Mouse (Mus musculus) liver, embryonic 14.5 days (tissue): ENCODE measurements at regions not wholly inside any gene's neighbourhood (a gene's known extent, or its start where the extent isn't known, plus 50 kb on each side); places are given as distances from the start of the nearest gene placed in this dataset.

Experiments used
- ATAC-seq: fragments of 200-750 bp; cut with Nextera tagmentation; 2 replicates; pipeline ENCODE4 v1.8.0; 2017; ENCODE audit warnings: moderate number of reproducible peaks, mild to moderate bottlenecking, moderate library complexity; ENCODE audit not compliant: insufficient read depth
- DNase-seq, 3 experiments: peaks; one replicate each; pipeline ENCODE4 v3.0.0-alpha.2; 2012 to 2013; ENCODE audit warnings: low read depth in 3 of 3, low spot score in 3 of 3
- H3K27ac ChIP-seq: fragments of 300-500 bp; sonication (generic); 2 replicates; pipeline ENCODE4 v1.5.1; 2014; ENCODE audit warnings: moderate library complexity, mild to moderate bottlenecking, control low read depth, inconsistent platforms
- H3K27me3 ChIP-seq: fragments of 300-500 bp; sonication (generic); 2 replicates; pipeline ENCODE4 v1.6.1; 2014; ENCODE audit warnings: mild to moderate bottlenecking, low read length, moderate library complexity; ENCODE audit not compliant: control insufficient read depth, insufficient read depth
- H3K36me3 ChIP-seq: fragments of 300-500 bp; sonication (generic); replicated peaks from 2 replicates; pipeline ENCODE4 v1.6.1; 2014; ENCODE audit warnings: low read depth; ENCODE audit not compliant: control insufficient read depth, insufficient read depth
- H3K4me1 ChIP-seq, 2 experiments: fragments of 200-500 bp in 1 of 2; fragments of 300-500 bp in 1 of 2; sonication (generic) in 1 of 2; replicated peaks; 2 replicates each; pipeline ENCODE4 v1.6.1; 2012 to 2014; ENCODE audit warnings: antibody characterized with exemption in 1 of 2, inconsistent platforms in 1 of 2, low read length in 1 of 2; ENCODE audit not compliant: control insufficient read depth in 2 of 2, insufficient read depth in 2 of 2
- H3K4me2 ChIP-seq: fragments of 300-500 bp; sonication (generic); 2 replicates; pipeline ENCODE4 v1.6.1; 2014; ENCODE audit warnings: low read depth, mild to moderate bottlenecking, control low read depth, moderate library complexity
- H3K4me3 ChIP-seq, 2 experiments: fragments of 200-500 bp in 1 of 2; fragments of 300-500 bp in 1 of 2; sonication (generic) in 1 of 2; 2 replicates each; pipeline ENCODE4 v1.5.1; 2012 to 2014; ENCODE audit warnings: low read depth in 2 of 2, low read length in 2 of 2, mild to moderate bottlenecking in 2 of 2, control low read depth in 1 of 2, inconsistent platforms in 1 of 2, moderate library complexity in 1 of 2; ENCODE audit not compliant: insufficient read depth in 1 of 2
- H3K9ac ChIP-seq: fragments of 300-500 bp; sonication (generic); replicated peaks from 2 replicates; pipeline ENCODE4 v1.6.1; 2014; ENCODE audit warnings: mild to moderate bottlenecking, control low read depth, moderate library complexity
- H3K9me3 ChIP-seq: fragments of 300-500 bp; sonication (generic); 2 replicates; pipeline ENCODE4 v1.6.1; 2016; ENCODE audit warnings: low read length, mixed read lengths; ENCODE audit not compliant: control insufficient read depth
- CTCF ChIP-seq: IDR thresholded peaks from 2 replicates; pipeline ENCODE4 v1.5.1; 2016; ENCODE audit warnings: antibody characterized with exemption, low read depth, control low read depth
- EP300 ChIP-seq: IDR thresholded peaks from 2 replicates; pipeline ENCODE4 v1.6.1; 2016; ENCODE audit warnings: antibody characterized with exemption, low read depth
- WGBS: fragments of 180-500 bp; shearing (Covaris S2); extraction: QIAGEN DNeasy Blood & Tissue Kit; methylation state at CpG from one replicate; pipeline ENCODE4 v1.1.7; 2014; ENCODE audit not compliant: insufficient replicate concordance; 5-methylcytosine and 5-hydroxymethylcytosine counted together

GRCm38 (mm10) chr11:24293209-24293608, 215.4 kb downstream of the Bcl11a start:
- Histone ChIP-seq H3K36me3 (no peaks in the 10 kb centered on the region), H3K4me3 (no peak overlapping the region), H3K4me1 (peaks cover 0 to 2% of the 10 kb centered on the region in 2 experiments; a peak in 1 of 4 replicates), H3K9ac (no peak overlapping the region), H3K27ac (no peak overlapping the region), H3K4me2 (no peak overlapping the region), H3K9me3 (no peaks in the 10 kb centered on the region), H3K27me3 (no peaks in the 10 kb centered on the region)
- no peak for DNase-seq
- no peak for ATAC-seq
- no peak for TF ChIP-seq EP300
- no peak for TF ChIP-seq CTCF
- WGBS: 47% methylated on average over 3 of the region's 3 CpGs

- no peak for DNase-seq
- H3K27ac ChIP-seq: no peak overlapping the region
- H3K4me2 ChIP-seq: no peak overlapping the region
- H3K4me1 ChIP-seq: peaks cover 0 to 2% of the 10 kb centered on the region in 2 experiments; a peak in 1 of 4 replicates
- no peak overlapping the region for H3K4me3 ChIP-seq
- 57% methylated on average over 7 of the region's 7 CpGs for WGBS
- H3K9me3 ChIP-seq: no peaks in the 10 kb centered on the region
- H3K9ac ChIP-seq: no peak overlapping the region
- H3K27me3 ChIP-seq: no peaks in the 10 kb centered on the region
- TF ChIP-seq CTCF (no peak), EP300 (no peak)
- H3K36me3 ChIP-seq: no peaks in the 10 kb centered on the region
- ATAC-seq: no peak
Measured at GRCm38 (mm10) chr11:24293860-24294531, 216.1 kb downstream of the Bcl11a start.

GRCm38 (mm10) chr11:24296893-24297624, 219.2 kb downstream of the Bcl11a start:
- Histone ChIP-seq H3K27ac (no peak overlapping the region), H3K4me1 (peaks cover 0 to 2% of the 10 kb centered on the region in 2 experiments; a peak in 1 of 4 replicates), H3K9ac (no peak overlapping the region), H3K36me3 (no peaks in the 10 kb centered on the region), H3K4me3 (no peak overlapping the region), H3K9me3 (no peaks in the 10 kb centered on the region), H3K27me3 (no peaks in the 10 kb centered on the region), H3K4me2 (no peak overlapping the region)
- DNase-seq (no peak), ATAC-seq (no peak)
- WGBS: 22% methylated on average over 12 of the region's 12 CpGs
- no peak for TF ChIP-seq EP300
- TF ChIP-seq CTCF: no peak

DNA sequence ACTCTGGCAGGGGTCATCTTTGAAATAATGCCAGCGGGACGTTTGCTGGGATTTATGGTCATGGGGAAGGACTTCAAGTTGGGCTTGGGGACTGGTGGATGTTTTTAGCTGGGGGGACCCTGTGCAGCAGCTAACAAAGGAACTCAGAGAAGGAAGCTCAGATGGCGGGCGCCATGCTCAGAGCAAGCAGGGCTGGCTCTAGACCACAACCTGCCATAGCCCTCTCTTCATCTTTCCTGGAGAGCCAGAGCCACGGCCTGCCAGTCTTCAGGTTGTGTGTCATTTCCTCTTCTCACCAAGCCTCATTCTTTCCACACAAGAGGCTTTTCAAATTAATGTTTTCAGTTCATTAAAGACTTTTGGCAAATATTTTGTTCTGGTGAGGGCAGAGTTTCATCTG, 219.9 kb downstream of the Bcl11a start:
- DNase-seq (no peak), ATAC-seq (no peak)
- Histone ChIP-seq H3K4me3 (no peak overlapping the region), H3K27ac (no peak overlapping the region), H3K9me3 (no peaks in the 10 kb centered on the region), H3K27me3 (no peaks in the 10 kb centered on the region), H3K9ac (no peak overlapping the region), H3K4me2 (no peak overlapping the region), H3K4me1 (peaks cover 0 to 2% of the 10 kb centered on the region in 2 experiments; a peak in 1 of 4 replicates), H3K36me3 (no peaks in the 10 kb centered on the region)
- WGBS: 30% methylated on average over 5 of the region's 5 CpGs
- TF ChIP-seq CTCF: no peak

DNA sequence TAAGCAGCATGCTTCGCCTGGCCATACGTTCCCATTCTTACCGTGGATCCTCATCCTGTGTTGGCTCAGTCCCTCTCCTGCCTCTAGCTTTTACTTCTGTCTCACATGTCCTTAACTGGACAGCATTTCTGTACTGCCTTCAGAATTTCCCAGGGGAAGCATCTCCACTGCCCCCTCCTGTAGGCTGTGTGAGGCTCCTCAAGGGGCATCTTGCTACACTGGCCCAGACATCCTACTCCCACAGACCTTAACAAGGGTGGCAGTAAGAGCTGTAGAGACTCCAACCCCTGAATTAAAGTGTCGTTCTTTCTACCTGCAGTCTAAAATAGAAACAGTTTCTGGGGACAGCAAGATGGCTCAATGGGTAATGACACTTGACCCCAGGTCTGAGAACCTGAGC, 222.5 kb downstream of the Bcl11a start:
- H3K27me3 ChIP-seq: no peaks in the 10 kb centered on the region
- ATAC-seq: no peak
- no peaks in the 10 kb centered on the region for H3K36me3 ChIP-seq
- H3K27ac ChIP-seq: no peak overlapping the region
- H3K9ac ChIP-seq: no peak overlapping the region
- WGBS: 64% methylated on average over 4 of the region's 4 CpGs
- H3K4me1 ChIP-seq: 0 out of 4 replicates have a peak, but pooled peaks cover 0 to under 1% of the 10 kb centered on the region in 2 experiments
- H3K4me3 ChIP-seq: no peak overlapping the region
- no peaks in the 10 kb centered on the region for H3K9me3 ChIP-seq
- no peak for DNase-seq
- TF ChIP-seq CTCF (no peak), EP300 (no peak)
- no peak overlapping the region for H3K4me2 ChIP-seq
